Mouse (Mus musculus) megakaryocyte, embryonic 14.5 days (primary cell): Measurements from ENCODE around the gene Dgkg. TPM values are rescaled to one million over a fixed set of nuclear protein-coding genes. Genes with fewer than 3 reads are reported as not detected.

Source experiments
- H3K27me3 ChIP-seq: replicated peaks from 2 replicates; pipeline ENCODE3; 2012; ENCODE audit warnings: inconsistent platforms
- H3K36me3 ChIP-seq: replicated peaks from 2 replicates; pipeline ENCODE3; 2012; ENCODE audit warnings: low read length, inconsistent platforms, mixed read lengths
- H3K4me1 ChIP-seq: 2 replicates; pipeline ENCODE4 v1.6.1; 2012; ENCODE audit warnings: inconsistent platforms
- H3K4me3 ChIP-seq: replicated peaks from 2 replicates; pipeline ENCODE3; 2012; ENCODE audit warnings: moderate library complexity, mild to moderate bottlenecking, inconsistent platforms
- H3K9me3 ChIP-seq: 2 replicates; pipeline ENCODE4 v1.6.1; 2012; ENCODE audit warnings: inconsistent platforms
- FLI1 ChIP-seq: IDR thresholded peaks from 2 replicates; pipeline ENCODE4 v1.6.1; 2012; ENCODE audit warnings: low read length, inconsistent platforms, mixed read lengths
- GATA1 ChIP-seq: IDR thresholded peaks from 3 replicates; pipeline ENCODE4 v1.6.1; 2012; ENCODE audit warnings: mixed read lengths, low read length, inconsistent platforms, borderline replicate concordance
- polyA plus RNA-seq: library from polyadenylated mRNA; stranded (reverse); fragments of >175 nt; gene quantifications from 2 replicates; pipeline ENCODE4 v1.2.3, GENCODE M21; 2012; ENCODE audit warnings: low replicate concordance; ENCODE audit not compliant: insufficient read depth

The Dgkg gene
- polyA plus RNA-seq, 1 experiment, result 2.9 TPM

GRCm38 (mm10) chr16:22580103-22580502 is 76.9 kb downstream of the Dgkg start:
- Histone ChIP-seq H3K4me1 (peaks cover 3% of the 10 kb centered on the region; the same call in 1 of the 2 replicates), H3K27me3 (no peaks in the 10 kb centered on the region), H3K9me3 (no peaks in the 10 kb centered on the region), H3K4me3 (no peak overlapping the region), H3K36me3 (peaks cover 98% of the 10 kb centered on the region)
- TF ChIP-seq FLI1 (no peak), GATA1 (no peak)

- no peak for TF ChIP-seq GATA1
- no peak for TF ChIP-seq FLI1
Observed at GRCm38 (mm10) chr16:22578883-22579282, 78.1 kb downstream of the Dgkg start.

GRCm38 (mm10) chr16:22577656-22578055 is 79.4 kb downstream of the Dgkg start:
- Histone ChIP-seq H3K27me3 (no peaks in the 10 kb centered on the region), H3K4me1 (peaks cover 3% of the 10 kb centered on the region; the same call in 1 of the 2 replicates), H3K9me3 (no peaks in the 10 kb centered on the region), H3K4me3 (no peak overlapping the region), H3K36me3 (peaks cover 99% of the 10 kb centered on the region)
- TF ChIP-seq GATA1, result no peak
- TF ChIP-seq FLI1, result no peak

More at GRCm38 (mm10) chr16:22578883-22579282, 78.1 kb downstream of the Dgkg start:
- Histone ChIP-seq H3K9me3 (no peaks in the 10 kb centered on the region), H3K36me3 (peaks cover 99% of the 10 kb centered on the region), H3K27me3 (no peaks in the 10 kb centered on the region), H3K4me1 (peaks cover 3% of the 10 kb centered on the region; the same call in 1 of the 2 replicates), H3K4me3 (no peak overlapping the region)

GRCm38 (mm10) chr16:22574164-22574563 is 82.9 kb downstream of the Dgkg start:
- no peaks in the 10 kb centered on the region for H3K27me3 ChIP-seq
- H3K4me3 ChIP-seq, result no peak overlapping the region
- peaks cover 100% of the 10 kb centered on the region for H3K36me3 ChIP-seq
- no peaks in the 10 kb centered on the region for H3K9me3 ChIP-seq
- H3K4me1 ChIP-seq, result peaks cover 3% of the 10 kb centered on the region; the same call in 1 of the 2 replicates
- no peak for TF ChIP-seq GATA1
- TF ChIP-seq FLI1, result no peak

- H3K4me3 ChIP-seq, result no peak overlapping the region
- TF ChIP-seq FLI1 (no peak), GATA1 (no peak)
Observed at GRCm38 (mm10) chr16:22572641-22573341, 84.2 kb downstream of the Dgkg start.

GRCm38 (mm10) chr16:22564907-22565272 is 92.1 kb downstream of the Dgkg start:
- Histone ChIP-seq H3K9me3 (no peaks in the 10 kb centered on the region), H3K27me3 (no peaks in the 10 kb centered on the region), H3K4me3 (no peak overlapping the region), H3K36me3 (peaks cover 92% of the 10 kb centered on the region), H3K4me1 (no peaks in the 10 kb centered on the region)
- TF ChIP-seq FLI1, result no peak
- no peak for TF ChIP-seq GATA1

More at GRCm38 (mm10) chr16:22572641-22573341, 84.2 kb downstream of the Dgkg start:
- no peaks in the 10 kb centered on the region for H3K9me3 ChIP-seq
- peaks cover 95% of the 10 kb centered on the region for H3K36me3 ChIP-seq
- no peaks in the 10 kb centered on the region for H3K27me3 ChIP-seq
- H3K4me1 ChIP-seq, result peaks cover 3% of the 10 kb centered on the region; the same call in 1 of the 2 replicates

GRCm38 (mm10) chr16:22564259-22564906 is 92.6 kb downstream of the Dgkg start:
- no peak overlapping the region for H3K4me3 ChIP-seq
- no peaks in the 10 kb centered on the region for H3K9me3 ChIP-seq
- no peaks in the 10 kb centered on the region for H3K27me3 ChIP-seq
- H3K36me3 ChIP-seq, result peaks cover 92% of the 10 kb centered on the region
- TF ChIP-seq FLI1 (no peak), GATA1 (no peak)
- H3K4me1 ChIP-seq, result no peaks in the 10 kb centered on the region

- no peaks in the 10 kb centered on the region for H3K9me3 ChIP-seq
- H3K27me3 ChIP-seq, result no peaks in the 10 kb centered on the region
- TF ChIP-seq FLI1 (no peak), GATA1 (no peak)
- H3K4me1 ChIP-seq, result no peaks in the 10 kb centered on the region
- no peak overlapping the region for H3K4me3 ChIP-seq
- H3K36me3 ChIP-seq, result peaks cover 97% of the 10 kb centered on the region
Observed at GRCm38 (mm10) chr16:22563594-22563993, 93.4 kb downstream of the Dgkg start.

GRCm38 (mm10) chr16:22554996-22555395 is 102.0 kb downstream of the Dgkg start:
- peaks cover 3% of the 10 kb centered on the region; the same call in 1 of the 2 replicates for H3K9me3 ChIP-seq
- TF ChIP-seq GATA1 (no peak), FLI1 (no peak)
- no peak overlapping the region for H3K4me3 ChIP-seq
- peaks cover 93% of the 10 kb centered on the region for H3K36me3 ChIP-seq
- H3K27me3 ChIP-seq, result no peaks in the 10 kb centered on the region
- H3K4me1 ChIP-seq, result peaks cover 40% of the 10 kb centered on the region

- TF ChIP-seq GATA1 (no peak), FLI1 (no peak)
- peaks cover 3% of the 10 kb centered on the region; the same call in 1 of the 2 replicates for H3K9me3 ChIP-seq
- peaks cover 57% of the 10 kb centered on the region for H3K4me1 ChIP-seq
- H3K4me3 ChIP-seq, result no peak overlapping the region
- peaks cover 86% of the 10 kb centered on the region for H3K36me3 ChIP-seq
- H3K27me3 ChIP-seq, result no peaks in the 10 kb centered on the region
Observed at GRCm38 (mm10) chr16:22552351-22552750, 104.7 kb downstream of the Dgkg start.
